Mouse (Mus musculus) stomach, embryonic 15.5 days (tissue): ENCODE results near the gene Grik4. TPM values are rescaled to one million over a fixed set of nuclear protein-coding genes. Genes with fewer than 3 reads are reported as not detected.

Experiments used
- ATAC-seq: fragments of 200-750 bp; cut with Nextera tagmentation; 2 replicates; pipeline ENCODE4 v1.8.0; 2017; ENCODE audit warnings: low read depth, moderate number of reproducible peaks, moderate TSS enrichment; ENCODE audit not compliant: insufficient read depth, low FRiP score
- H3K27ac ChIP-seq: fragments of 300-500 bp; sonication (generic); 2 replicates; pipeline ENCODE4 v1.5.1; 2015; ENCODE audit warnings: mild to moderate bottlenecking, inconsistent platforms
- H3K27me3 ChIP-seq: fragments of 300-500 bp; sonication (generic); replicated peaks from 2 replicates; pipeline ENCODE4 v1.6.1; 2015; ENCODE audit warnings: inconsistent platforms
- H3K36me3 ChIP-seq: fragments of 300-500 bp; sonication (generic); 2 replicates; pipeline ENCODE4 v1.6.1; 2015; ENCODE audit warnings: inconsistent platforms
- H3K4me1 ChIP-seq: fragments of 300-500 bp; sonication (generic); 2 replicates; pipeline ENCODE4 v1.6.1; 2015; ENCODE audit warnings: inconsistent platforms
- H3K4me2 ChIP-seq: fragments of 300-500 bp; sonication (generic); 2 replicates; pipeline ENCODE4 v1.6.1; 2015; ENCODE audit warnings: mild to moderate bottlenecking, inconsistent platforms
- H3K4me3 ChIP-seq: fragments of 300-500 bp; sonication (generic); replicated peaks from 2 replicates; pipeline ENCODE4 v1.5.1; 2015; ENCODE audit warnings: inconsistent platforms
- H3K9ac ChIP-seq: fragments of 300-500 bp; sonication (generic); 2 replicates; pipeline ENCODE4 v1.6.1; 2015; ENCODE audit warnings: inconsistent platforms
- H3K9me3 ChIP-seq: fragments of 300-500 bp; sonication (generic); 2 replicates; pipeline ENCODE4 v1.6.1; 2016; ENCODE audit warnings: inconsistent platforms
- WGBS: fragments of 180-500 bp; shearing (Covaris S2); methylation state at CpG from one replicate; pipeline ENCODE4 v1.1.7; 2015; 5-methylcytosine and 5-hydroxymethylcytosine counted together
- polyA plus RNA-seq: library from polyadenylated mRNA; unstranded; fragments of >200 nt; fragmentation: Nextera tagmentation; extraction: Ambion mirVana; gene quantifications from 2 replicates; pipeline ENCODE4 v1.2.1, GENCODE M21; 2015

The Grik4 gene
- polyA plus RNA-seq, 1 experiment from 2014 or later: 1.1 TPM

- no peaks in the 10 kb centered on the region for H3K36me3 ChIP-seq
- no peak overlapping the region for H3K4me2 ChIP-seq
- H3K4me3 ChIP-seq: no peak overlapping the region
- no peak for ATAC-seq
- no peaks in the 10 kb centered on the region for H3K27me3 ChIP-seq
- H3K27ac ChIP-seq: no peak overlapping the region
- no peak overlapping the region for H3K9ac ChIP-seq
- WGBS: 55% methylated on average over 4 of the region's 5 CpGs
- H3K4me1 ChIP-seq: no peaks in the 10 kb centered on the region
- no peaks in the 10 kb centered on the region for H3K9me3 ChIP-seq
These were observed 185.5 kb downstream of the Grik4 start for GRCm38 (mm10) chr9:42758682-42759205.

- H3K4me1 ChIP-seq: no peaks in the 10 kb centered on the region
- H3K27me3 ChIP-seq: no peaks in the 10 kb centered on the region
- no peak overlapping the region for H3K4me3 ChIP-seq
- 64% methylated on average over 3 of the region's 3 CpGs for WGBS
- no peaks in the 10 kb centered on the region for H3K36me3 ChIP-seq
- H3K9ac ChIP-seq: no peak overlapping the region
- H3K27ac ChIP-seq: no peak overlapping the region
- no peak for ATAC-seq
- H3K9me3 ChIP-seq: no peaks in the 10 kb centered on the region
- H3K4me2 ChIP-seq: no peak overlapping the region
These were observed 187.2 kb downstream of the Grik4 start for GRCm38 (mm10) chr9:42757012-42757640.

GRCm38 (mm10) chr9:42754699-42755098, 189.6 kb downstream of the Grik4 start:
- Histone ChIP-seq H3K9ac (no peak overlapping the region), H3K4me2 (no peak overlapping the region), H3K27ac (no peak overlapping the region), H3K27me3 (no peaks in the 10 kb centered on the region), H3K4me3 (no peak overlapping the region), H3K9me3 (no peaks in the 10 kb centered on the region), H3K36me3 (no peaks in the 10 kb centered on the region), H3K4me1 (no peaks in the 10 kb centered on the region)
- WGBS: 29% methylated on average over 8 of the region's 8 CpGs
- ATAC-seq: no peak

GRCm38 (mm10) chr9:42751160-42751559, 193.1 kb downstream of the Grik4 start:
- no peak; the same call in 1 of the 2 replicates for ATAC-seq
- H3K4me1 ChIP-seq: no peaks in the 10 kb centered on the region
- WGBS: 81% methylated on average over 2 of the region's 2 CpGs

GRCm38 (mm10) chr9:42750176-42750575, 194.1 kb downstream of the Grik4 start:
- Histone ChIP-seq H3K4me3 (no peak overlapping the region), H3K36me3 (no peaks in the 10 kb centered on the region), H3K27ac (no peak overlapping the region), H3K9me3 (no peaks in the 10 kb centered on the region), H3K9ac (no peak overlapping the region), H3K4me1 (0 out of 2 replicates have a peak, but pooled peaks cover 3% of the 10 kb centered on the region), H3K4me2 (no peak overlapping the region), H3K27me3 (no peaks in the 10 kb centered on the region)
- 75% methylated on average over 3 of the region's 3 CpGs for WGBS
- ATAC-seq: no peak

More at GRCm38 (mm10) chr9:42751160-42751559, 193.1 kb downstream of the Grik4 start:
- Histone ChIP-seq H3K9me3 (no peaks in the 10 kb centered on the region), H3K27ac (no peak overlapping the region), H3K4me2 (no peak overlapping the region), H3K36me3 (no peaks in the 10 kb centered on the region), H3K4me3 (no peak overlapping the region), H3K27me3 (no peaks in the 10 kb centered on the region), H3K9ac (no peak overlapping the region)

DNA sequence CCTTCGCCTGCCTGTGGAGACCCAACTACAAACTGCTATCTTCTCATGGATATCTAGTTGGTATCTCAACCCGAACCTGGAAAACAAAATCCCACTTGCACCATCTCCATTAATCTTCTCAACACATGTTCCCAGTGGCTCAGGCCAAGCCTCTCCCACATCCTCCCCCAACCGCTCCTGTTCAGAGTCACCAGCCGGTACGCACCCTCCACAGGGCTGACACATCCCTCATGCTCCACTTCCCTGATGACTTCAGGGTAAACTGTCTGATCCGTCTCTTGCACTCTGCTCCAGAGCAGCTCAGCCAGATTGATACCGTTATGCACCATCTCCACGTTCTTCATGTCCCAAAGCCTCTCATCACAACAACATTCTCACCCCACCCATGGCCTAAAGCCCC, 198.3 kb downstream of the Grik4 start:
- no peaks in the 10 kb centered on the region for H3K9me3 ChIP-seq
- no peaks in the 10 kb centered on the region for H3K36me3 ChIP-seq
- no peak overlapping the region for H3K4me3 ChIP-seq
- WGBS: 50% methylated on average over 8 of the region's 8 CpGs
- no peak overlapping the region for H3K9ac ChIP-seq
- H3K27ac ChIP-seq: no peak overlapping the region
- no peaks in the 10 kb centered on the region for H3K27me3 ChIP-seq
- ATAC-seq: no peak
- H3K4me1 ChIP-seq: 0 out of 2 replicates have a peak, but pooled peaks cover 3% of the 10 kb centered on the region
- H3K4me2 ChIP-seq: no peak overlapping the region

GRCm38 (mm10) chr9:42742385-42742784, 201.9 kb downstream of the Grik4 start:
- Histone ChIP-seq H3K9ac (no peak overlapping the region), H3K4me1 (0 out of 2 replicates have a peak, but pooled peaks cover 3% of the 10 kb centered on the region), H3K4me3 (no peak overlapping the region), H3K27ac (no peak overlapping the region), H3K36me3 (no peaks in the 10 kb centered on the region), H3K4me2 (no peak overlapping the region), H3K27me3 (no peaks in the 10 kb centered on the region), H3K9me3 (no peaks in the 10 kb centered on the region)
- 60% methylated on average over 5 of the region's 5 CpGs for WGBS
- ATAC-seq: no peak

- Histone ChIP-seq H3K9me3 (no peaks in the 10 kb centered on the region), H3K4me3 (no peak overlapping the region), H3K27ac (no peak overlapping the region), H3K4me2 (no peak overlapping the region), H3K36me3 (no peaks in the 10 kb centered on the region), H3K4me1 (peaks cover 6% of the 10 kb centered on the region; the same call in 1 of the 2 replicates), H3K9ac (no peak overlapping the region), H3K27me3 (no peaks in the 10 kb centered on the region)
- ATAC-seq: peak; percentile 48; the same call in 1 of the 2 replicates
- WGBS: 48% methylated on average over 7 of the region's 7 CpGs
These were observed 207.5 kb downstream of the Grik4 start for GRCm38 (mm10) chr9:42736697-42737335.

DNA sequence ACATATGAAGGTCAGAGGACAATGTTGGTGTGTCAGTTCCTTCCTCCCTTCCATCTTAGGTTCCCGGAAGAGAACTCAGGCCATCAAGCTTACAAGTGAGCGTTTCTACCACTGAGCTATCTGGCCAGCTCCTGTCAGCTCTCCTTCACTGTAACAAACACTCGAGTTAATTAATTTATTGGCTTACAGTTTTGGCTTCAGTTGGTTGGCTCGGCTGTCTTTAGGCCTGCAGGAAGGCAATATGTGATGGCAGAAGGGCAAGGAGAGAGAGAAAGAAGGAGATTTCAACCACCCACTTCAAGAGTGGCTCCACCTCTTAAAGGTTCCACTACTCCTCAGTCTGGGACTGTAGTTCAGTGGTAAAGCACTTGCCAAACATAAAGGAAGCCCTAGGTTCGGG, 209.2 kb downstream of the Grik4 start:
- Histone ChIP-seq H3K4me2 (no peak overlapping the region), H3K36me3 (no peaks in the 10 kb centered on the region), H3K4me1 (peaks cover 7% of the 10 kb centered on the region; the same call in 1 of the 2 replicates), H3K9ac (no peak overlapping the region), H3K4me3 (no peak overlapping the region), H3K27me3 (no peaks in the 10 kb centered on the region), H3K9me3 (no peaks in the 10 kb centered on the region), H3K27ac (no peak overlapping the region)
- no peak for ATAC-seq
- 72% methylated on average over 5 of the region's 5 CpGs for WGBS

DNA sequence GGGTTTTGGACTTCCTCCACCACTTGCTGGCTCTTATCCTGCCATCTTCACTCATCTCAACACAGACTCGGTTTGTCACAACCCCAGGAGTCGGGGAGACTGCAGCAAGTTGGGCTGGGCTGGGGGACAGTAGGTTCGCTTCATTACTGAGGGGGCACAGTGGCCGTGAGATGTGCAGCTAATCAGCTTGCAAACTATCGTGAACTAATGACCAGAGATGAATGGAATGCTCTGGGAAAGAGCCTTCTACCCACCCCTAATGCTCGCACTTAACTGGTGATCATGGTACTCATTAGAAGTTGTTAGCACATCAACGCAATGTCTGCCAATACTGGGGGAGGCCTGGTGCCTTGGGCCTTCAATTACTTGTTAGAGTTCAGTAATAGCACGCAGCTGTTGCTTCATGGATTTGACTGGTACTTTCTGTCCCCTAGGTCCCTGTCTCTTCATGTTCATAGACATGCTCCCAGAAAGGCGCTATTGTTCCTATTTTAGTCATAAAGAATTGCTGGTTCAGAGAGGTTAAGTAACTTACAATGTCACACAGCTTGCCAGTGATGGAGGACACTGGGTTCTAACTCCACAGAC, 211.5 kb downstream of the Grik4 start:
- Histone ChIP-seq H3K9ac (no peak overlapping the region), H3K27me3 (no peaks in the 10 kb centered on the region), H3K4me1 (peaks cover 7% of the 10 kb centered on the region; the same call in 1 of the 2 replicates), H3K4me3 (no peak overlapping the region), H3K4me2 (no peak overlapping the region), H3K27ac (no peak overlapping the region), H3K36me3 (no peaks in the 10 kb centered on the region), H3K9me3 (no peaks in the 10 kb centered on the region)
- no peak for ATAC-seq
- WGBS: 79% methylated on average over 9 of the region's 9 CpGs

GRCm38 (mm10) chr9:42728472-42728871, 215.8 kb downstream of the Grik4 start:
- Histone ChIP-seq H3K27ac (no peak overlapping the region), H3K36me3 (no peaks in the 10 kb centered on the region), H3K9me3 (no peaks in the 10 kb centered on the region), H3K27me3 (no peaks in the 10 kb centered on the region), H3K4me3 (no peak overlapping the region), H3K9ac (no peak overlapping the region), H3K4me2 (no peak overlapping the region), H3K4me1 (peaks cover 5% of the 10 kb centered on the region; the same call in 1 of the 2 replicates)
- ATAC-seq: no peak
- WGBS: 64% methylated on average over 6 of the region's 6 CpGs

DNA sequence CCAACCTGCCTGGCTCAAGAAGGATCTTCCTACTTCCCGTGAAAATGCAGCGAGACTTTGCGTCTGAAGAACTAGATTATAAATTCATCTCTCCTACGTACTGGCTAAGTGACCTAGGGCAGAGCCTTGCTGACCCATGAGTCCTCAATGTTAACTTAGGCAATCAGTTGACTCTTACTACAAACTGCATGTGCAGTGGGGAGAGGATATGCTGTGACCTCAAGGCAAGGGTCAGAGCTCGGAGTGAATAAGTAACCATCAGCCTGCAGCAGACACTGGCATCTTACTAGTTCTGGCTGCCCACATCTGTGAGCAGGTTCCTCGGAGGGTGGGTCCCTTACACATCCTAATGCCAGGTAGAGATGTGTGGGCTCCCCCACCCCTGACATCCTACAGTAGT, 216.6 kb downstream of the Grik4 start:
- no peak for ATAC-seq
- Histone ChIP-seq H3K4me3 (no peak overlapping the region), H3K36me3 (no peaks in the 10 kb centered on the region), H3K4me1 (peaks cover 5% of the 10 kb centered on the region; the same call in 1 of the 2 replicates), H3K9me3 (no peaks in the 10 kb centered on the region), H3K4me2 (no peak overlapping the region), H3K9ac (no peak overlapping the region), H3K27ac (no peak overlapping the region), H3K27me3 (no peaks in the 10 kb centered on the region)
- 70% methylated on average over 6 of the region's 6 CpGs for WGBS
